Mouse (Mus musculus) embryonic facial prominence, embryonic 15.5 days (tissue): ENCODE results near the gene Pemt. TPM values are rescaled to one million over a fixed set of nuclear protein-coding genes. Genes with fewer than 3 reads are reported as not detected.

Experiments used
- ATAC-seq: fragments of 200-750 bp; cut with Nextera tagmentation; 2 replicates; pipeline ENCODE4 v1.8.0; 2017; ENCODE audit warnings: low read depth, moderate TSS enrichment; ENCODE audit not compliant: insufficient number of reproducible peaks, low FRiP score, low TSS enrichment
- H3K27ac ChIP-seq: fragments of 300-500 bp; sonication (generic); replicated peaks from 2 replicates; pipeline ENCODE4 v1.5.1; 2015; ENCODE audit warnings: mild to moderate bottlenecking, inconsistent platforms
- H3K27me3 ChIP-seq: fragments of 300-500 bp; sonication (generic); 2 replicates; pipeline ENCODE4 v1.6.1; 2015; ENCODE audit warnings: inconsistent platforms
- H3K36me3 ChIP-seq: fragments of 300-500 bp; sonication (generic); 2 replicates; pipeline ENCODE4 v1.6.1; 2015; ENCODE audit warnings: mild to moderate bottlenecking, inconsistent platforms
- H3K4me1 ChIP-seq: fragments of 300-500 bp; sonication (generic); 2 replicates; pipeline ENCODE4 v1.6.1; 2015; ENCODE audit warnings: inconsistent platforms
- H3K4me2 ChIP-seq: fragments of 300-500 bp; sonication (generic); replicated peaks from 2 replicates; pipeline ENCODE4 v1.6.1; 2015; ENCODE audit warnings: mild to moderate bottlenecking, inconsistent platforms
- H3K4me3 ChIP-seq: fragments of 300-500 bp; sonication (generic); replicated peaks from 2 replicates; pipeline ENCODE4 v1.5.1; 2015; ENCODE audit warnings: mild to moderate bottlenecking, inconsistent platforms
- H3K9ac ChIP-seq: fragments of 300-500 bp; sonication (generic); 2 replicates; pipeline ENCODE4 v1.6.1; 2015; ENCODE audit warnings: inconsistent platforms
- H3K9me3 ChIP-seq: fragments of 300-500 bp; sonication (generic); replicated peaks from 2 replicates; pipeline ENCODE4 v1.6.1; 2016; ENCODE audit warnings: inconsistent platforms
- WGBS: fragments of 180-500 bp; shearing (Covaris S2); methylation state at CpG from one replicate; pipeline ENCODE4 v1.1.7; 2015; 5-methylcytosine and 5-hydroxymethylcytosine counted together
- polyA plus RNA-seq: library from polyadenylated mRNA; unstranded; fragments of >200 nt; fragmentation: Nextera tagmentation; extraction: Ambion mirVana; gene quantifications from 2 replicates; pipeline ENCODE4 v1.2.1, GENCODE M21; 2015

Gene Pemt
- polyA plus RNA-seq, 1 experiment from 2014 or later: 5.9 TPM

- H3K4me3 ChIP-seq: no peak overlapping the region
- H3K27me3 ChIP-seq: no peaks in the 10 kb centered on the region
- H3K4me2 ChIP-seq: no peak overlapping the region
- 0 out of 2 replicates have a peak, but pooled peaks cover 8% of the 10 kb centered on the region for H3K4me1 ChIP-seq
- H3K27ac ChIP-seq: no peak overlapping the region
- WGBS: 97% methylated on average over 2 of the region's 2 CpGs
- H3K9ac ChIP-seq: no peak overlapping the region
- H3K9me3 ChIP-seq: no peaks in the 10 kb centered on the region
- H3K36me3 ChIP-seq: no peaks in the 10 kb centered on the region
- no peak for ATAC-seq
Measured at GRCm38 (mm10) chr11:60048841-60049240, 2.6 kb upstream of the Pemt start.

DNA sequence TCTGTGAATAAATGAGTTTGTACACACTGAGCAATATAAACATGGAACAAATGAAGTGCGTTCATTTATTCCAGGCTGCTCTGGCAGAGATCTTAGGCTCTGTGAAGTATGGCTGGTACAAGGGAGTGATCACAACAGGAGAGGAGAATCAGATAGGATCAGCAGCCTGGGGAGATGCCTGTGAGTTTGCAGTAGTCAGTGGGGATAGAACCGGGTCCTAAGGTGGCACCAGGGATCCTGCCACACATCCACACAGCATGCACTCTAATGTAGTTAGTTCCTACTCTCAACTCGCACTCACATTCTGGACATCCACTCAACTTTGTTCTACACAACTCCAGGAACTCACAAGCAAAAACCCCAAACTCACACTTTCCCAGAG, 622 bp downstream of the Pemt start:
- no peaks in the 10 kb centered on the region for H3K27me3 ChIP-seq
- H3K4me3 ChIP-seq: peak overlapping the region; percentile 71
- 0 out of 2 replicates have a peak, but pooled peaks cover 8% of the 10 kb centered on the region for H3K4me1 ChIP-seq
- no peak overlapping the region; the same call in 1 of the 2 replicates for H3K9ac ChIP-seq
- peak overlapping the region; percentile 67 for H3K4me2 ChIP-seq
- H3K27ac ChIP-seq: peak overlapping the region; percentile 94
- WGBS: 15% methylated on average over 3 of the region's 3 CpGs
- H3K36me3 ChIP-seq: no peaks in the 10 kb centered on the region
- peak; percentile 1; the same call in 1 of the 2 replicates for ATAC-seq
- no peaks in the 10 kb centered on the region for H3K9me3 ChIP-seq

- 97% methylated on average over 1 of the region's 1 CpGs for WGBS
- no peaks in the 10 kb centered on the region for H3K27me3 ChIP-seq
- no peaks in the 10 kb centered on the region for H3K36me3 ChIP-seq
- H3K4me1 ChIP-seq: 0 out of 2 replicates have a peak, but pooled peaks cover 8% of the 10 kb centered on the region
- H3K4me3 ChIP-seq: no peak overlapping the region
- ATAC-seq: no peak
- H3K9me3 ChIP-seq: no peaks in the 10 kb centered on the region
- H3K9ac ChIP-seq: no peak overlapping the region
- no peak overlapping the region for H3K27ac ChIP-seq
- H3K4me2 ChIP-seq: no peak overlapping the region
Measured at GRCm38 (mm10) chr11:60044777-60045176, 1.5 kb downstream of the Pemt start.

GRCm38 (mm10) chr11:60042277-60042676, 4.0 kb downstream of the Pemt start:
- Histone ChIP-seq H3K4me2 (no peak overlapping the region), H3K9me3 (no peaks in the 10 kb centered on the region), H3K27me3 (no peaks in the 10 kb centered on the region), H3K27ac (no peak overlapping the region), H3K9ac (no peak overlapping the region), H3K4me3 (no peak overlapping the region), H3K4me1 (0 out of 2 replicates have a peak, but pooled peaks cover 8% of the 10 kb centered on the region), H3K36me3 (no peaks in the 10 kb centered on the region)
- no peak for ATAC-seq

GRCm38 (mm10) chr11:60036537-60037220, 9.6 kb downstream of the Pemt start:
- 60% methylated on average over 5 of the region's 5 CpGs for WGBS
- H3K4me1 ChIP-seq: peaks cover 11% of the 10 kb centered on the region; the same call in 1 of the 2 replicates
- H3K9me3 ChIP-seq: no peaks in the 10 kb centered on the region
- no peaks in the 10 kb centered on the region; the same call in 1 of the 2 replicates for H3K27me3 ChIP-seq
- no peak overlapping the region for H3K4me2 ChIP-seq
- no peak overlapping the region for H3K27ac ChIP-seq
- ATAC-seq: no peak
- H3K4me3 ChIP-seq: no peak overlapping the region
- H3K9ac ChIP-seq: no peak overlapping the region
- no peaks in the 10 kb centered on the region for H3K36me3 ChIP-seq

GRCm38 (mm10) chr11:60034911-60035400, 11.3 kb downstream of the Pemt start:
- H3K4me1 ChIP-seq: peaks cover 12% of the 10 kb centered on the region; the same call in 1 of the 2 replicates
- H3K9me3 ChIP-seq: no peaks in the 10 kb centered on the region
- H3K27ac ChIP-seq: no peak overlapping the region
- H3K4me2 ChIP-seq: no peak overlapping the region
- no peak for ATAC-seq
- WGBS: 77% methylated on average over 8 of the region's 8 CpGs
- no peaks in the 10 kb centered on the region; the same call in 1 of the 2 replicates for H3K27me3 ChIP-seq
- no peaks in the 10 kb centered on the region for H3K36me3 ChIP-seq
- no peak overlapping the region for H3K9ac ChIP-seq
- no peak overlapping the region for H3K4me3 ChIP-seq

DNA sequence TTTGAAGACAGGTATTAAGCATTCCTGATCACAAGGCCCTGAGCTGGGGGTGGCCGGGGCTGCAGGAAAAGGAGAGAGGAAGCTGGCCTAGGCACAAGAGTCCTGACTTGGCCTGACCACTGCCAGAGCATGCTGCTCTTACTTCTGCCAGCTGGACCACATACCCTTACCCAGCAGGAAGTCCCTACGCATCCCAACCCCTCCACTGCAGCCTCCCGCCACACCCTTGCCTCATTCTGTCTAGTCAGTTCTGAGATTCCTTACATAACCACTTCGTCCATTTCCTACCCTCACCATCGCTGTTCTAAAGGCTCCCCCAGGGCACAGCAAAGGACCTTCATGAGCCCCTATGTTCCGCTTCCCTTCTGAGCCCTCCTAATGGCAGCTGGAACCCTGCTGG, 12.0 kb downstream of the Pemt start:
- Histone ChIP-seq H3K27me3 (no peaks in the 10 kb centered on the region; the same call in 1 of the 2 replicates), H3K27ac (no peak overlapping the region), H3K4me3 (no peak overlapping the region), H3K4me2 (no peak overlapping the region), H3K9ac (no peak overlapping the region), H3K4me1 (peaks cover 12% of the 10 kb centered on the region; the same call in 1 of the 2 replicates), H3K36me3 (no peaks in the 10 kb centered on the region), H3K9me3 (no peaks in the 10 kb centered on the region)
- WGBS: 70% methylated on average over 6 of the region's 6 CpGs
- ATAC-seq: no peak

DNA sequence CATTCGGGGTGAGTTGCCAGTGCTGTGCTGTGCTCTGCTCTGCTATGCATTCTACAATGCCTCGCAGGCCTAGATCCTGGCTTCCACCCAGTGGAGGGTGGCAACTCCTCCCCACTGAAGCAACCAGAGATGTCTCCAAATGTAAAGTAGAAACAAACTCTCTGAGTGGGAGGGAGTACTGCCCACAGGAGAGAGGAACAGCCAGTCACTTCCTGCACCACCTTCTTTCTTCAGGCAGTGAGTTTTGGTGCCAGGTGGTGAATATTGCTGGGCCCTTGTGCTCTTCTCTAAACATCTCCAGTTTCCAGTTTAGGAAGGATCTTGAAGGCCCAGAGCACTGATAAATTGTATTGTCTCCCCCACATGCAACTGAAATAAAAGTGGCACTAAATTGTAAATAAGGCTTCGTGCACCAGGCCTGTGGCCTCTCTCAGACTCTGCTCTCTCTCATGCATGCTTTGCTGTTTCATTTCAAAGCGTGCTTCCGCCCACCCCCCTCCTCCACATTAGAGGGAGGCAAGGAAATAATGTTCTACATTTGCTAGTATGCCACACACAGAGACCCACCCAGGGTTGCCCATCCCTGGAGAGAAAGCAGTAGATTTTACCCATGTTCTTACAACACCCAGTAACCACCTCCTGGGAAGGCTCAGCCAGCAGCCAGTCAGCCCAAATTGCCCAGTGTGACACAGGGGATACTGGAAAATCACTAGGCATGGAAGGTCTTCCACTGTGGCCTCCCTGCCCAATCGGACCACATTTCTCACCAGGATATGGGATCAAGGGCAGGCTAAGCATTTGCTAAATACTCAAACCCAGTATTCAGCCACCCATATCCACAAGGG, 13.5 kb downstream of the Pemt start:
- no peaks in the 10 kb centered on the region; the same call in 1 of the 2 replicates for H3K27me3 ChIP-seq
- no peak overlapping the region for H3K4me3 ChIP-seq
- H3K9me3 ChIP-seq: no peaks in the 10 kb centered on the region
- ATAC-seq: no peak; the same call in 1 of the 2 replicates
- no peak overlapping the region for H3K9ac ChIP-seq
- H3K27ac ChIP-seq: peak overlapping the region; percentile 36
- H3K36me3 ChIP-seq: no peaks in the 10 kb centered on the region
- WGBS: 57% methylated on average over 6 of the region's 6 CpGs
- H3K4me2 ChIP-seq: no peak overlapping the region
- H3K4me1 ChIP-seq: peaks cover 12% of the 10 kb centered on the region; the same call in 1 of the 2 replicates

GRCm38 (mm10) chr11:60030747-60031331, 15.4 kb downstream of the Pemt start:
- H3K4me1 ChIP-seq: peaks cover 12% of the 10 kb centered on the region; the same call in 1 of the 2 replicates
- ATAC-seq: no peak
- H3K27me3 ChIP-seq: no peaks in the 10 kb centered on the region; the same call in 1 of the 2 replicates
- no peaks in the 10 kb centered on the region for H3K36me3 ChIP-seq
- no peak overlapping the region for H3K9ac ChIP-seq
- no peak overlapping the region for H3K4me2 ChIP-seq
- 91% methylated on average over 4 of the region's 4 CpGs for WGBS
- H3K27ac ChIP-seq: no peak overlapping the region
- H3K4me3 ChIP-seq: no peak overlapping the region
- H3K9me3 ChIP-seq: no peaks in the 10 kb centered on the region

DNA sequence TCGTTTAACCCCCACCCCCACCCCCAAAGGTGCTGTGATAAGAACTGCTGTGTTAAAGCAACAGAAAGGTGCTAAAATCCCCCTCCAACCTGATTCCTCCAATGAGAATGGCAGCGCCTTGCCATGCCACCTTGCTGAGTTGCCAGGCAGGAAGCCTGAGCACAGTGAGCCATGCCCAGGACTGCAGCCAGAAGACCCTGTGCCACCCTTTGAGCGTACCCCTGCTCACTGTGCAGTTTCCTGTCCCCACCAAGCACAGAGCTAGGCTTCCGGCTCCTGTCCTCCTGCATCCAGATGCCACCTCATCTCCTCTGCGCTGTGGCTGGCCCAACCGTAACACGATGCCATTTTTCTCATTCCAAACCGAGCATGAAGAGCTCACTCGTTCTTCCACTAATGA, 16.3 kb downstream of the Pemt start:
- WGBS: 47% methylated on average over 9 of the region's 9 CpGs
- Histone ChIP-seq H3K36me3 (no peaks in the 10 kb centered on the region), H3K27ac (no peak overlapping the region)

More for the DNA sequence above, 16.3 kb downstream of the Pemt start:
- no peak for ATAC-seq
- H3K4me1 ChIP-seq: peaks cover 12% of the 10 kb centered on the region; the same call in 1 of the 2 replicates
- H3K4me3 ChIP-seq: no peak overlapping the region
- no peak overlapping the region for H3K9ac ChIP-seq
- no peak overlapping the region for H3K4me2 ChIP-seq
- no peaks in the 10 kb centered on the region; the same call in 1 of the 2 replicates for H3K27me3 ChIP-seq
- H3K9me3 ChIP-seq: no peaks in the 10 kb centered on the region
